Mouse (Mus musculus) ES-Bruce4 (cell line): ENCODE data around the gene Hbb-bs. TPM values are rescaled to one million over a fixed set of nuclear protein-coding genes. Genes with fewer than 3 reads are reported as not detected.
"Not testable (repeated sequence)": the region's sequence is repeated elsewhere in the genome, so short reads cannot be mapped to it uniquely, and the experiment has no call there.

Experiments used
- H3K27ac ChIP-seq: 2 replicates; pipeline ENCODE4 v1.5.1; 2012; ENCODE audit warnings: low read length, inconsistent platforms; ENCODE audit not compliant: insufficient read depth
- H3K27me3 ChIP-seq: 2 replicates; pipeline ENCODE4 v1.6.1; 2012; ENCODE audit warnings: mild to moderate bottlenecking, low read length, inconsistent platforms; ENCODE audit not compliant: control insufficient read depth, poor library complexity, insufficient read depth, severe bottlenecking
- H3K36me3 ChIP-seq: 2 replicates; pipeline ENCODE4 v1.6.1; 2012; ENCODE audit warnings: inconsistent platforms, mild to moderate bottlenecking, low read length, moderate library complexity; ENCODE audit not compliant: control insufficient read depth, poor library complexity, insufficient read depth, severe bottlenecking
- H3K4me1 ChIP-seq: one replicate; pipeline ENCODE4 v1.8.1; 2011; ENCODE audit warnings: low read length; ENCODE audit not compliant: control insufficient read depth, insufficient read depth
- H3K4me3 ChIP-seq: 2 replicates; pipeline ENCODE4 v1.5.1; 2011; ENCODE audit warnings: low read depth, mild to moderate bottlenecking, low read length
- H3K9ac ChIP-seq: 2 replicates; pipeline ENCODE4 v1.6.1; 2012; ENCODE audit warnings: low read depth, mild to moderate bottlenecking, inconsistent platforms; ENCODE audit not compliant: poor library complexity, severe bottlenecking
- H3K9me3 ChIP-seq: replicated peaks from 2 replicates; pipeline ENCODE4 v1.6.1; 2012; ENCODE audit warnings: mild to moderate bottlenecking, low read length, inconsistent platforms; ENCODE audit not compliant: control insufficient read depth, poor library complexity, insufficient read depth, severe bottlenecking
- CTCF ChIP-seq: IDR thresholded peaks from one replicate; pipeline ENCODE4 v1.8.1; 2011; ENCODE audit warnings: low read depth, low read length
- EP300 ChIP-seq: IDR thresholded peaks from 2 replicates; pipeline ENCODE4 v1.6.1; 2011; ENCODE audit warnings: low read depth, low read length; ENCODE audit not compliant: insufficient read depth
- POLR2A ChIP-seq: IDR thresholded peaks from one replicate; pipeline ENCODE4 v1.8.1; 2011; ENCODE audit warnings: low read length; ENCODE audit not compliant: insufficient read depth
- polyA plus RNA-seq: library from polyadenylated mRNA; stranded (reverse); fragments of >200 nt; gene quantifications from 2 replicates; pipeline ENCODE4 v1.2.4, GENCODE M21; 2011; ENCODE audit warnings: low read depth; ENCODE audit not compliant: missing spikeins, insufficient read depth, insufficient read length

The Hbb-bs gene
- polyA plus RNA-seq, 1 experiment, result 3.5 TPM

DNA sequence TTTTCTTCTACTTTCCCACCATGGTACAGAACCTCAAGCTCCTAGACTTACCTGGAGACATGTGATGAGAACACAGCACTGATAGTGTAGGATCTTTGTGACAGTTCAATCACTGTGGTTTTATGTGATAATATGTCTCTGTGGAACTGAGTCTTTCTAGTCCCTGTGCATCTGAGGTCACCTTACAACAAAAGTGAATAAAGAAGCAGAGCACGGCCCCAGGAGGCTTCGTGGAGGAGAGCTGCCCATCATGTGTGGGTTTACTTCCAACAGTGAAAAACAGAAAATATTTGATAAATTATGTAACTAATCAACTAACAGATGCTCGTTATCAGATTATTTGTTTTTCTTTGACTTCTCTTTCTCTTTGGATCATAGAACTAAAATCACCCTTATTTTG is 48.3 kb downstream of the Hbb-bs start, which contains the start of gene Olfr68:
Gene Olfr68 (minus strand): TSS at position 101 of the 400 bp plus-strand sequence.
- Histone ChIP-seq H3K36me3 (no peaks in the 10 kb centered on the region), H3K4me3 (no peak within 1 kb of the TSS), H3K27me3 (no peaks in the 10 kb centered on the region), H3K9me3 (no peaks in the 10 kb centered on the region), H3K4me1 (no peaks in the 10 kb centered on the region), H3K9ac (no peak within 1 kb of the TSS), H3K27ac (no peak within 1 kb of the TSS)
- no peak for TF ChIP-seq EP300
- TF ChIP-seq POLR2A, result no peak
- TF ChIP-seq CTCF, result no peak

DNA sequence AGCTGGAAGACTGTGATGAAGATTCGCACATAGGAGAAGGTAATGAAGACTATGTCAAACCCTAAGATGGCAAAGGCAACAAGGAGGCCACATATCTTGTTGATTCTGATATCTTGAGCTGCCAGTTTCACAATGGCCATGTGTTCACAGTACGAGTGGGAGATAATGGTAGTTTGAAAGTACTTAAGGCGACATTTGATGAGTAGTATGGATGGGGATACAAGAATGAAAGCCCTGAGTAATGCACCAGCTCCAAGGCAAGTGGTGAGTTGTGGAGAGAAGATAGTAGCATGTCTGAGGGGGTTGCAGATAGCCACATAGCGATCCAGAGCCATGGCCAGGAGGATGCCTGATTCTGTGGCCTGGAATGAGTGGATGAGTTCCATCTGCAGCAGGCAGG is 50.2 kb downstream of the Hbb-bs start:
- not testable (repeated sequence) for H3K4me1 ChIP-seq, H3K9me3 ChIP-seq, H3K36me3 ChIP-seq

More for the DNA sequence above, 50.2 kb downstream of the Hbb-bs start:
- not testable (repeated sequence) for H3K9ac ChIP-seq, H3K27me3 ChIP-seq, H3K4me3 ChIP-seq, H3K27ac ChIP-seq

Other genes starting within 250 kb of the Hbb-bs start
- not detected in 2 replicates for gene Olfr618, start 238.0 kb downstream of the Hbb-bs start, polyA plus RNA-seq
- not detected in 2 replicates for gene Olfr619, start 227.5 kb downstream of the Hbb-bs start, polyA plus RNA-seq
- gene Olfr620, start 215.6 kb downstream of the Hbb-bs start, polyA plus RNA-seq, result not detected in 2 replicates
- gene Olfr622, start 185.4 kb downstream of the Hbb-bs start, polyA plus RNA-seq, result not detected in 2 replicates
- gene Olfr623, start 164.4 kb downstream of the Hbb-bs start, polyA plus RNA-seq, result not detected in 2 replicates
- gene Olfr624, start 156.9 kb downstream of the Hbb-bs start, polyA plus RNA-seq, result 0.13 TPM in 1 of 2 replicates, not detected in the other
- gene Olfr625-ps1, start 145.4 kb downstream of the Hbb-bs start, polyA plus RNA-seq, result not detected in 2 replicates
- 0.16 TPM in 1 of 2 replicates, not detected in the other for gene Olfr243, start 113.4 kb downstream of the Hbb-bs start, polyA plus RNA-seq
- not detected in 2 replicates for gene Olfr628, start 97.7 kb downstream of the Hbb-bs start, polyA plus RNA-seq
- gene Olfr629, start 83.2 kb downstream of the Hbb-bs start, polyA plus RNA-seq, result not detected in 2 replicates
- not detected in 2 replicates for gene Olfr630, start 70.8 kb downstream of the Hbb-bs start, polyA plus RNA-seq
- not detected in 2 replicates for gene Olfr69, start 56.5 kb downstream of the Hbb-bs start, polyA plus RNA-seq
- not detected in 2 replicates for gene Olfr68, start 48.4 kb downstream of the Hbb-bs start, polyA plus RNA-seq
- gene Olfr67, start 36.3 kb downstream of the Hbb-bs start, polyA plus RNA-seq, result not detected in 2 replicates
- 1.2 and 2.2 TPM in 2 replicates for gene Hbb-bt, start 14.1 kb downstream of the Hbb-bs start, polyA plus RNA-seq
- gene Hbb-bh2, start 12.4 kb upstream of the Hbb-bs start, polyA plus RNA-seq, result not detected in 2 replicates
- not detected in 2 replicates for gene Hbb-bh1, start 15.1 kb upstream of the Hbb-bs start, polyA plus RNA-seq
- gene Hbb-y, start 25.1 kb upstream of the Hbb-bs start, polyA plus RNA-seq, result 1.4 TPM in 1 of 2 replicates, not detected in the other
- not detected in 2 replicates for gene Olfr66, start 58.2 kb upstream of the Hbb-bs start, polyA plus RNA-seq
- not detected in 2 replicates for gene Olfr64, start 66.4 kb upstream of the Hbb-bs start, polyA plus RNA-seq
- gene Olfr65, start 75.4 kb upstream of the Hbb-bs start, polyA plus RNA-seq, result not detected in 2 replicates
- not detected in 2 replicates for gene Olfr631, start 100.7 kb upstream of the Hbb-bs start, polyA plus RNA-seq
- not detected in 2 replicates for gene Olfr632, start 106.3 kb upstream of the Hbb-bs start, polyA plus RNA-seq
- gene Olfr633, start 116.3 kb upstream of the Hbb-bs start, polyA plus RNA-seq, result not detected in 2 replicates
- 0.08 and 0.13 TPM in 2 replicates for gene Olfr635, start 143.1 kb upstream of the Hbb-bs start, polyA plus RNA-seq
- gene Olfr638, start 170.7 kb upstream of the Hbb-bs start, polyA plus RNA-seq, result not detected in 2 replicates
- gene Olfr639, start 189.2 kb upstream of the Hbb-bs start, polyA plus RNA-seq, result not detected in 2 replicates
- not detected in 2 replicates for gene Olfr640, start 197.5 kb upstream of the Hbb-bs start, polyA plus RNA-seq
- gene Olfr641, start 207.3 kb upstream of the Hbb-bs start, polyA plus RNA-seq, result not detected in 2 replicates
- gene Olfr642, start 224.6 kb upstream of the Hbb-bs start, polyA plus RNA-seq, result 0.14 TPM in 1 of 2 replicates, not detected in the other
- not detected in 2 replicates for gene 4930516K23Rik, start 233.3 kb upstream of the Hbb-bs start, polyA plus RNA-seq
- not detected in 2 replicates for gene Olfr644, start 243.8 kb upstream of the Hbb-bs start, polyA plus RNA-seq